Mouse (Mus musculus): ENCODE measurements around the gene Slc17a7.

GRCm38 (mm10) chr7:45126844-45127699 is 36.7 kb upstream of the Slc17a7 start:
- TF ChIP-seq POLR2AphosphoS2 (IDR thresholded peaks at IDR 0.05; ENCODE audit: insufficient read length, low read depth) (peak; percentile 4), MYOD1 (IDR thresholded peaks at IDR 0.05; ENCODE audit: control insufficient read depth in 1 of 3, insufficient read length in 2 of 3, low read depth in 2 of 3) (no peak), MAX (IDR thresholded peaks at IDR 0.05; ENCODE audit: low read depth) (no peak), SRF (IDR thresholded peaks at IDR 0.05; ENCODE audit: control insufficient read depth, insufficient read length, low read depth) (no peak), USF1 (IDR thresholded peaks at IDR 0.05; ENCODE audit: low read depth) (no peak), POLR2A (IDR thresholded peaks at IDR 0.05; ENCODE audit: insufficient read length, low read depth) (no peak), TCF12 (IDR thresholded peaks at IDR 0.05; ENCODE audit: insufficient read depth, poor library complexity, severe bottlenecking) (no peak), MYOG (IDR thresholded peaks at IDR 0.05; ENCODE audit: control insufficient read depth in 1 of 3, insufficient read depth in 1 of 3, insufficient read length in 2 of 3, low read depth in 2 of 3) (no peak), E2F4 (IDR thresholded peaks at IDR 0.05; ENCODE audit: insufficient read depth) (no peak), CEBPB (IDR thresholded peaks at IDR 0.05; ENCODE audit: insufficient read depth, poor library complexity, severe bottlenecking) (no peak), TCF3 (IDR thresholded peaks at IDR 0.05; ENCODE audit: insufficient read length, low read depth) (no peak), REST (IDR thresholded peaks at IDR 0.05; ENCODE audit: insufficient read depth, insufficient read length) (no peak)

Measured in myocyte (in vitro differentiated cells).